Comparison of ENCODE assay signal across 8 mouse cellular contexts in the genomic region with DNA sequence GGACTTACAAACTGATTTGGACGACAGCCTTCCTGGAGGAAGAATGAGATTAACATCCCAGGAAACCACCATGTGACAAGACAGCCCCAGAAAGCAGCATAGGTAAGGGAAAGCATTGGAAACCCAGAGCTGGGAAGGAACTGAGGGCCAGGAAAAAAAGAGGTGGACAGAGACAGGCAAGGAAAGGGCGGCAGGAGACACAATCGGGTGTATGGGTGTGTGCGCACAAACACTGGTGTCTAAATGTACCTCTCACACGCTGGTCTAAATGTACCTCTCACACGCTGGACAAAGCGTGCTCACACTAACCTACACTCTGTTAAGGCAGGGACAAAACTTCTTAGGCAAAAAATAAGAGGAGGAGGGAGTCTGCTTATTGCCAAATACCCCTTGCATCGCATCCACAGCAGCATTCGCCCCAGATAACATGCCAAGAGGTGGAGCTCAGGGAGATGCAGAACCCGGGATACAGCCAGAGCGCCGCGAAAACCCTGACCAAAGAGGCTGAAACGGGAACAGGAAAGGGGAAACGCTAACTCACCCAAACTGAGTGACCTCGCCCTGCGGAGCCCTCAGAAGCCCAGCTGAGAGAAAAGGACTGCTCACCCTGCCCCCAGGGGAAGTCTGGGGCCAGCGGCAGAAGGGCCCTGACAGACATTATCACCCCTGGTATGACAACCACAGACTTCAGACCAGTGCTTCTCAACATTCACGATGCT. TPM values are rescaled to one million over a fixed set of nuclear protein-coding genes. Genes with fewer than 3 reads are reported as not detected.
DNase-seq lines count a peak whose midpoint lies in the region; ATAC-seq and TF ChIP-seq lines count a peak whose summit lies in the region.

No protein-coding gene starts in this region.

- no peak for ATAC-seq in kidney, embryonic 16.5 days (ENCODE audit: low FRiP score, low TSS enrichment)
- no peak for ATAC-seq in midbrain, embryonic 14.5 days (ENCODE audit: low FRiP score, low TSS enrichment)

- no peak for DNase-seq in cerebellum, adult 2 months
- DNase-seq in cerebellum, postnatal 25 days = no peak
- DNase-seq in 416B (ENCODE audit: low read depth) = peak; percentile 65
- DNase-seq in forebrain, embryonic 10.5 days (ENCODE audit: extremely low spot score, low spot score) = no peak
- no peak for DNase-seq in midbrain, embryonic 14.5 days
- DNase-seq in right cerebral cortex, adult 2 months (ENCODE audit: low spot score in 2 of 2) = no peak
- no peak for DNase-seq in left cerebral cortex, postnatal 36 days (ENCODE audit: low spot score in 2 of 2)

- no peak overlapping the region for H3K27ac ChIP-seq in cerebellum, adult 2 months (ENCODE audit: insufficient read depth, low read length)
- H3K27ac ChIP-seq in forebrain, embryonic 10.5 days = peak overlapping the region; percentile 90
- peak overlapping the region; percentile 41; the same call in 1 of the 2 replicates for H3K27ac ChIP-seq in kidney, embryonic 16.5 days (ENCODE audit: low read length)
- peak overlapping the region; percentile 43 for H3K27ac ChIP-seq in midbrain, embryonic 14.5 days (replicated peaks; ENCODE audit: low read depth, low read length)

- peak overlapping the region; percentile 9 for H3K4me3 ChIP-seq in cerebellum, adult 2 months (replicated peaks; ENCODE audit: insufficient read depth, low read depth, low read length)
- peak overlapping the region; percentile 96 for H3K4me3 ChIP-seq in forebrain, embryonic 10.5 days
- H3K4me3 ChIP-seq in kidney, embryonic 16.5 days (ENCODE audit: low read length) = peak overlapping the region; percentile 54
- peak overlapping the region; percentile 66 for H3K4me3 ChIP-seq in midbrain, embryonic 14.5 days (replicated peaks; ENCODE audit: low read depth, low read length)

- 79% methylated on average over 19 of the region's 19 CpGs for WGBS in cerebellum, adult 2 months
- WGBS in forebrain, embryonic 10.5 days = 85% methylated on average over 19 of the region's 19 CpGs
- 82% methylated on average over 19 of the region's 19 CpGs for WGBS in kidney, embryonic 16.5 days
- 86% methylated on average over 19 of the region's 19 CpGs for WGBS in midbrain, embryonic 14.5 days

- peaks cover 52% of the 10 kb centered on the region for H3K36me3 ChIP-seq in forebrain, embryonic 10.5 days (replicated peaks)
- peaks cover 44% of the 10 kb centered on the region for H3K36me3 ChIP-seq in kidney, embryonic 16.5 days (ENCODE audit: insufficient read depth, low read length)
- H3K36me3 ChIP-seq in midbrain, embryonic 14.5 days (ENCODE audit: control insufficient read depth, insufficient read depth, low read length) = peaks cover 46% of the 10 kb centered on the region

- TF ChIP-seq POLR2A in cerebellum, adult 2 months (IDR thresholded peaks at IDR 0.05; ENCODE audit: borderline replicate concordance, insufficient read depth, low read length) = no peak

- peak overlapping the region; percentile 84 for H3K4me2 ChIP-seq in kidney, embryonic 16.5 days (replicated peaks; ENCODE audit: low read depth, low read length)
- peak overlapping the region; percentile 96 for H3K4me2 ChIP-seq in midbrain, embryonic 14.5 days (ENCODE audit: low read length)

- no peak for TF ChIP-seq CTCF in cerebellum, adult 2 months (IDR thresholded peaks at IDR 0.05; ENCODE audit: borderline replicate concordance, insufficient read depth, low read depth, low read length)

- H3K9me3 ChIP-seq in forebrain, embryonic 10.5 days = no peaks in the 10 kb centered on the region
- no peaks in the 10 kb centered on the region for H3K9me3 ChIP-seq in kidney, embryonic 16.5 days (ENCODE audit: low read length)
- no peaks in the 10 kb centered on the region for H3K9me3 ChIP-seq in midbrain, embryonic 14.5 days (ENCODE audit: control insufficient read depth, low read length)

- H3K27me3 ChIP-seq in cerebellum, adult 2 months (ENCODE audit: control insufficient read depth, insufficient read depth, low read length) = no peaks in the 10 kb centered on the region
- no peaks in the 10 kb centered on the region for H3K27me3 ChIP-seq in forebrain, embryonic 10.5 days (ENCODE audit: poor library complexity, severe bottlenecking)
- no peaks in the 10 kb centered on the region for H3K27me3 ChIP-seq in kidney, embryonic 16.5 days (ENCODE audit: insufficient read depth, low read length)
- no peaks in the 10 kb centered on the region for H3K27me3 ChIP-seq in midbrain, embryonic 14.5 days (ENCODE audit: control insufficient read depth, insufficient read depth, low read length)

- intact Hi-C loops in left cerebral cortex, postnatal 36 days (cut with DNase I) = no loop called here

- peak overlapping the region; percentile 8; the same call in 1 of the 2 replicates for H3K9ac ChIP-seq in kidney, embryonic 16.5 days (replicated peaks; ENCODE audit: low read length)
- H3K9ac ChIP-seq in midbrain, embryonic 14.5 days (replicated peaks; ENCODE audit: low read length) = no peak overlapping the region; the same call in 1 of the 2 replicates

- H3K4me1 ChIP-seq in cerebellum, adult 2 months (ENCODE audit: control insufficient read depth, insufficient read depth, low read length) = peaks cover 19% of the 10 kb centered on the region
- peaks cover 68% of the 10 kb centered on the region for H3K4me1 ChIP-seq in forebrain, embryonic 10.5 days
- peaks cover 43% of the 10 kb centered on the region for H3K4me1 ChIP-seq in kidney, embryonic 16.5 days (ENCODE audit: insufficient read depth, low read length)
- H3K4me1 ChIP-seq in midbrain, embryonic 14.5 days (ENCODE audit: control insufficient read depth, insufficient read depth, low read length) = peaks cover 37% of the 10 kb centered on the region

RNA-seq across cellular contexts. Expression of gene Rpl18, which starts 0.6 kb away (rescaled TPM):
- polyA plus RNA-seq in cerebellum, adult 2 months (2012; rRNA removed) = 350 and 359 TPM in 2 replicates
- 1,181 and 1,186 TPM in 2 replicates for polyA plus RNA-seq in forebrain, embryonic 10.5 days (2016; fragmentation: Nextera tagmentation; extraction: Ambion mirVana)
- polyA plus RNA-seq in kidney, embryonic 16.5 days (2015; fragmentation: Nextera tagmentation; extraction: Ambion mirVana) = 1,042 and 1,047 TPM in 2 replicates
- polyA plus RNA-seq in midbrain, embryonic 14.5 days (2014; fragmentation: Nextera tagmentation; extraction: Ambion mirVana) = 631 and 710 TPM in 2 replicates
- total RNA-seq in left cerebral cortex, postnatal 36 days (2021) = 100 to 1,000 TPM; 284 to 337 TPM

RNA-seq across cellular contexts. Expression of gene Sphk2, which starts 1.9 kb away (rescaled TPM):
- 27.7 and 29.3 TPM in 2 replicates for polyA plus RNA-seq in cerebellum, adult 2 months (2012; rRNA removed)
- polyA plus RNA-seq in forebrain, embryonic 10.5 days (2016; fragmentation: Nextera tagmentation; extraction: Ambion mirVana) = 34.0 and 36.6 TPM in 2 replicates
- polyA plus RNA-seq in kidney, embryonic 16.5 days (2015; fragmentation: Nextera tagmentation; extraction: Ambion mirVana) = 36.2 and 36.7 TPM in 2 replicates
- 17.2 and 19.2 TPM in 2 replicates for polyA plus RNA-seq in midbrain, embryonic 14.5 days (2014; fragmentation: Nextera tagmentation; extraction: Ambion mirVana)
- 10 to 100 TPM; 29.9 to 30.0 TPM for total RNA-seq in left cerebral cortex, postnatal 36 days (2021)

RNA-seq across cellular contexts. Expression of gene Fam83e, which starts 5.1 kb away (rescaled TPM):
- polyA plus RNA-seq in cerebellum, adult 2 months (2012; rRNA removed) = 0.25 and 0.31 TPM in 2 replicates
- polyA plus RNA-seq in forebrain, embryonic 10.5 days (2016; fragmentation: Nextera tagmentation; extraction: Ambion mirVana) = 2.6 and 3.3 TPM in 2 replicates
- 1.1 and 1.2 TPM in 2 replicates for polyA plus RNA-seq in kidney, embryonic 16.5 days (2015; fragmentation: Nextera tagmentation; extraction: Ambion mirVana)
- 0.46 and 0.90 TPM in 2 replicates for polyA plus RNA-seq in midbrain, embryonic 14.5 days (2014; fragmentation: Nextera tagmentation; extraction: Ambion mirVana)
- not detected for total RNA-seq in left cerebral cortex, postnatal 36 days (2021)

RNA-seq across cellular contexts. Expression of gene Spaca4, which starts 9.7 kb away (rescaled TPM):
- polyA plus RNA-seq in cerebellum, adult 2 months (2012; rRNA removed) = not detected in 2 replicates
- polyA plus RNA-seq in forebrain, embryonic 10.5 days (2016; fragmentation: Nextera tagmentation; extraction: Ambion mirVana) = 0.50 TPM in 1 of 2 replicates, not detected in the other
- polyA plus RNA-seq in kidney, embryonic 16.5 days (2015; fragmentation: Nextera tagmentation; extraction: Ambion mirVana) = not detected in 2 replicates
- not detected in 2 replicates for polyA plus RNA-seq in midbrain, embryonic 14.5 days (2014; fragmentation: Nextera tagmentation; extraction: Ambion mirVana)
- not detected for total RNA-seq in left cerebral cortex, postnatal 36 days (2021)

RNA-seq across cellular contexts. Expression of gene Dbp, which starts 11.0 kb away (rescaled TPM):
- polyA plus RNA-seq in cerebellum, adult 2 months (2012; rRNA removed) = 222 and 239 TPM in 2 replicates
- polyA plus RNA-seq in forebrain, embryonic 10.5 days (2016; fragmentation: Nextera tagmentation; extraction: Ambion mirVana) = 2.6 and 2.7 TPM in 2 replicates
- 4.1 and 4.3 TPM in 2 replicates for polyA plus RNA-seq in kidney, embryonic 16.5 days (2015; fragmentation: Nextera tagmentation; extraction: Ambion mirVana)
- 1.9 and 4.3 TPM in 2 replicates for polyA plus RNA-seq in midbrain, embryonic 14.5 days (2014; fragmentation: Nextera tagmentation; extraction: Ambion mirVana)
- 100 to 1,000 TPM; 128 to 138 TPM for total RNA-seq in left cerebral cortex, postnatal 36 days (2021)

Comparison
In these comparisons a context has a peak if more than half of its experiments do, and no peak if none do; other contexts are left out.
1. H3K4me3 ChIP-seq: peak in every context shown above with its lines; median percentile 96 in forebrain, embryonic 10.5 days; 66 in midbrain, embryonic 14.5 days; 54 in kidney, embryonic 16.5 days; 9 in cerebellum, adult 2 months.